Mouse (Mus musculus): Measurements from ENCODE around the gene Inpp4b.

DNA sequence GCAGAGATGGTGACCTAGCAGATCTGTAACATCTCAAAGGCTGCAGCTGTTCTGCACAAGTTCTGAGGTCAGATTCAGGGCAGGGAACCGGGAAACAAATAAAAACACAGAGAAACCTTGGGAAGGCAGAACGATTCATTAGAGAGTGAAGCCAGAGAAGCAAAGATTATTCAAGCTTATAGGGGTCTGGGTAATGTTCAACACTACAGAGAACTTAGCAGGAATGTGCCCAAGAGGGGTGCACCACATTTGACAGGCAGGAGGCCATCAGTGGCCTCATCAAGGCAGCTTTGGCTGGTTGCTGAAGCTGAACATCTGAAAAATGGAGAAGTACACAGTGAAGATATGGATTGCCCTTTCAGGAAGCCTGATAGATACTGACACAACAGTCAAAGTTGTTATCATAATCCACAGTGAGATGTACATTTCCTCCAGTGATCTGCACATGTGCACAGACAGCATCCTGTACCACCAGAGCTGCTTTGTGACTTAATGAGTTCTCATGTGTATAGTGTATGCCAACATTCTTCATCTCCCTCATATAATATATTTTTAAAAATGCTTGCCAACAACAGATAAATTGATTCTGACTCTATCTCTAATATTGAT, 148.8 kb downstream of the Inpp4b start:
- TF ChIP-seq CTCF (IDR thresholded peaks at IDR 0.05; ENCODE audit: insufficient read depth, low read depth, low read length) (no peak), POLR2A (IDR thresholded peaks at IDR 0.05; ENCODE audit: insufficient read depth, low read depth, low read length) (no peak)

Measured in olfactory bulb, adult 2 months (tissue).